In genomic region chr6:146135291-146135690, GRCm38 (mm10) we compare ENCODE assay signal across 26 mouse cellular contexts.
DNase-seq lines count a peak whose midpoint lies in the region; ATAC-seq and TF ChIP-seq lines count a peak whose summit lies in the region.
"Had no signal": no experiment of that assay in that cellular context is flagged by ENCODE, and none has a peak within 500 bp of the region (broad histone marks: within the 10 kb centered on the region; RNA-seq: fewer than 3 reads in every experiment).

No protein-coding gene starts in this region.

- peaks cover 42% of the 10 kb centered on the region for H3K4me1 ChIP-seq in megakaryocyte, embryonic 14.5 days
- peaks cover 42% of the 10 kb centered on the region for H3K4me1 ChIP-seq in hindbrain, embryonic 12.5 days
- peaks cover 12% of the 10 kb centered on the region for H3K4me1 ChIP-seq in hindbrain, postnatal 0 days (ENCODE audit: insufficient read depth, low read length)
- peaks cover 6% of the 10 kb centered on the region; the same call in 1 of the 2 replicates for H3K4me1 ChIP-seq in midbrain, postnatal 0 days (ENCODE audit: insufficient read depth, low read length)
- no peaks in the 10 kb centered on the region for H3K4me1 ChIP-seq in intestine, postnatal 0 days (replicated peaks; ENCODE audit: control insufficient read depth, insufficient read depth, low read length)
- H3K4me1 ChIP-seq: limb, embryonic 15.5 days had no signal

- peaks cover 56% of the 10 kb centered on the region for H3K36me3 ChIP-seq in megakaryocyte, embryonic 14.5 days (replicated peaks; ENCODE audit: low read length)
- H3K36me3 ChIP-seq in hindbrain, embryonic 12.5 days: no peaks in the 10 kb centered on the region
- H3K36me3 ChIP-seq in hindbrain, postnatal 0 days (ENCODE audit: insufficient read depth, low read length): no peaks in the 10 kb centered on the region
- H3K36me3 ChIP-seq in midbrain, postnatal 0 days (ENCODE audit: insufficient read depth, low read length): no peaks in the 10 kb centered on the region
- H3K36me3 ChIP-seq in intestine, postnatal 0 days (ENCODE audit: control insufficient read depth, insufficient read depth): no peaks in the 10 kb centered on the region
- H3K36me3 ChIP-seq: embryonic facial prominence, embryonic 13.5 days; limb, embryonic 15.5 days had no signal

- TF ChIP-seq CTCF in hindbrain, postnatal 0 days (IDR thresholded peaks at IDR 0.05; ENCODE audit: low read depth): no peak
- no peak for TF ChIP-seq CTCF in midbrain, postnatal 0 days (IDR thresholded peaks at IDR 0.05)
- TF ChIP-seq CTCF in intestine, postnatal 0 days (IDR thresholded peaks at IDR 0.05; ENCODE audit: low read depth): no peak

- ATAC-seq in megakaryocyte, adult 5-6 weeks (ENCODE audit: poor library complexity, severe bottlenecking): no peak
- ATAC-seq in hindbrain, embryonic 12.5 days (ENCODE audit: low FRiP score): no peak
- ATAC-seq in hindbrain, postnatal 0 days: no peak
- no peak for ATAC-seq in midbrain, postnatal 0 days (ENCODE audit: low FRiP score)
- ATAC-seq in intestine, postnatal 0 days: no peak
- ATAC-seq: intestine, embryonic 16.5 days; Patski had no signal

- H3K27me3 ChIP-seq in megakaryocyte, embryonic 14.5 days (replicated peaks): no peaks in the 10 kb centered on the region
- H3K27me3 ChIP-seq in hindbrain, embryonic 12.5 days: no peaks in the 10 kb centered on the region
- no peaks in the 10 kb centered on the region for H3K27me3 ChIP-seq in hindbrain, postnatal 0 days (ENCODE audit: insufficient read depth, low read length)
- no peaks in the 10 kb centered on the region for H3K27me3 ChIP-seq in midbrain, postnatal 0 days (ENCODE audit: insufficient read depth, low read length)
- H3K27me3 ChIP-seq in intestine, postnatal 0 days (replicated peaks; ENCODE audit: control insufficient read depth, insufficient read depth, low read length): no peaks in the 10 kb centered on the region
- H3K27me3 ChIP-seq: CH12.LX; limb, embryonic 15.5 days; Patski had no signal

- H3K27ac ChIP-seq in hindbrain, embryonic 12.5 days: peak overlapping the region; percentile 64; the same call in 1 of the 2 replicates
- peak overlapping the region; percentile 78 for H3K27ac ChIP-seq in hindbrain, postnatal 0 days
- peak overlapping the region; percentile 51 for H3K27ac ChIP-seq in midbrain, postnatal 0 days (ENCODE audit: low read depth, low read length)
- H3K27ac ChIP-seq in intestine, postnatal 0 days (ENCODE audit: low read depth, low read length): no peak overlapping the region
- H3K27ac ChIP-seq: embryonic facial prominence, embryonic 13.5 days; left cerebral cortex, adult 2 months; limb, embryonic 15.5 days; liver, embryonic 14.5 days had no signal

- 62% methylated on average over 8 of the region's 8 CpGs for WGBS in hindbrain, embryonic 12.5 days
- WGBS in hindbrain, postnatal 0 days: 60% methylated on average over 8 of the region's 8 CpGs
- 67% methylated on average over 8 of the region's 8 CpGs for WGBS in midbrain, postnatal 0 days
- WGBS in intestine, postnatal 0 days: 78% methylated on average over 8 of the region's 8 CpGs

- H3K4me3 ChIP-seq in megakaryocyte, embryonic 14.5 days (replicated peaks): peak overlapping the region; percentile 14
- H3K4me3 ChIP-seq in hindbrain, embryonic 12.5 days: no peak overlapping the region
- H3K4me3 ChIP-seq in hindbrain, postnatal 0 days (ENCODE audit: low read length): no peak overlapping the region
- no peak overlapping the region for H3K4me3 ChIP-seq in midbrain, postnatal 0 days (ENCODE audit: low read depth, low read length)
- H3K4me3 ChIP-seq in intestine, postnatal 0 days (ENCODE audit: low read depth, low read length): no peak overlapping the region
- H3K4me3 ChIP-seq: embryonic facial prominence, embryonic 13.5 days; erythroblast, embryonic 14.5 days; left cerebral cortex, adult 2 months; limb, embryonic 15.5 days had no signal

- no peak overlapping the region for H3K9ac ChIP-seq in hindbrain, embryonic 12.5 days
- no peak overlapping the region for H3K9ac ChIP-seq in hindbrain, postnatal 0 days (replicated peaks; ENCODE audit: low read length)
- no peak overlapping the region for H3K9ac ChIP-seq in midbrain, postnatal 0 days (replicated peaks; ENCODE audit: low read length, poor library complexity, severe bottlenecking)
- H3K9ac ChIP-seq in intestine, postnatal 0 days (ENCODE audit: low read depth, low read length): no peak overlapping the region
- H3K9ac ChIP-seq: embryonic facial prominence, embryonic 13.5 days; limb, embryonic 15.5 days; liver, embryonic 14.5 days; lung, embryonic 14.5 days had no signal

- no peaks in the 10 kb centered on the region for H3K9me3 ChIP-seq in megakaryocyte, embryonic 14.5 days
- no peaks in the 10 kb centered on the region for H3K9me3 ChIP-seq in hindbrain, embryonic 12.5 days (replicated peaks)
- H3K9me3 ChIP-seq in hindbrain, postnatal 0 days (ENCODE audit: low read length): no peaks in the 10 kb centered on the region
- no peaks in the 10 kb centered on the region for H3K9me3 ChIP-seq in midbrain, postnatal 0 days (ENCODE audit: low read length)
- no peaks in the 10 kb centered on the region for H3K9me3 ChIP-seq in intestine, postnatal 0 days (ENCODE audit: control insufficient read depth)
- H3K9me3 ChIP-seq: embryonic facial prominence, embryonic 13.5 days; G1E; limb, embryonic 15.5 days had no signal

- no peak overlapping the region for H3K4me2 ChIP-seq in hindbrain, embryonic 12.5 days (replicated peaks)
- no peak overlapping the region for H3K4me2 ChIP-seq in hindbrain, postnatal 0 days (ENCODE audit: low read depth, low read length)
- no peak overlapping the region for H3K4me2 ChIP-seq in midbrain, postnatal 0 days (ENCODE audit: low read depth, low read length, poor library complexity, severe bottlenecking)
- H3K4me2 ChIP-seq in intestine, postnatal 0 days (replicated peaks; ENCODE audit: low read depth): no peak overlapping the region
- H3K4me2 ChIP-seq: embryonic facial prominence, embryonic 13.5 days; heart, embryonic 11.5 days; limb, embryonic 15.5 days; lung, embryonic 14.5 days had no signal

- DNase-seq in hindbrain, postnatal 0 days (ENCODE audit: low spot score): no peak
- no peak for DNase-seq in midbrain, postnatal 0 days (ENCODE audit: low spot score)
- no peak for DNase-seq in cerebellum, postnatal 4 days (ENCODE audit: low spot score in 2 of 2)
- DNase-seq: cerebellum, adult 11-12 months; cerebellum, postnatal 25 days; embryo, embryonic 11 days; kidney, postnatal 4 days; left cerebral cortex, postnatal 4 days; lung, embryonic 14.5 days; lung, postnatal 36 days; right cerebral cortex, postnatal 25 days; spleen, adult 18-20 months had no signal
